Mouse (Mus musculus) kidney, postnatal 36 days (tissue): ENCODE data around the gene Gabrg1.

Source experiments
- DNase-seq, 2 experiments: peaks; one replicate each; pipeline ENCODE4 v3.0.0; 2021 to 2022; ENCODE audit warnings: mixed read lengths in 2 of 2

The Gabrg1 gene

DNA sequence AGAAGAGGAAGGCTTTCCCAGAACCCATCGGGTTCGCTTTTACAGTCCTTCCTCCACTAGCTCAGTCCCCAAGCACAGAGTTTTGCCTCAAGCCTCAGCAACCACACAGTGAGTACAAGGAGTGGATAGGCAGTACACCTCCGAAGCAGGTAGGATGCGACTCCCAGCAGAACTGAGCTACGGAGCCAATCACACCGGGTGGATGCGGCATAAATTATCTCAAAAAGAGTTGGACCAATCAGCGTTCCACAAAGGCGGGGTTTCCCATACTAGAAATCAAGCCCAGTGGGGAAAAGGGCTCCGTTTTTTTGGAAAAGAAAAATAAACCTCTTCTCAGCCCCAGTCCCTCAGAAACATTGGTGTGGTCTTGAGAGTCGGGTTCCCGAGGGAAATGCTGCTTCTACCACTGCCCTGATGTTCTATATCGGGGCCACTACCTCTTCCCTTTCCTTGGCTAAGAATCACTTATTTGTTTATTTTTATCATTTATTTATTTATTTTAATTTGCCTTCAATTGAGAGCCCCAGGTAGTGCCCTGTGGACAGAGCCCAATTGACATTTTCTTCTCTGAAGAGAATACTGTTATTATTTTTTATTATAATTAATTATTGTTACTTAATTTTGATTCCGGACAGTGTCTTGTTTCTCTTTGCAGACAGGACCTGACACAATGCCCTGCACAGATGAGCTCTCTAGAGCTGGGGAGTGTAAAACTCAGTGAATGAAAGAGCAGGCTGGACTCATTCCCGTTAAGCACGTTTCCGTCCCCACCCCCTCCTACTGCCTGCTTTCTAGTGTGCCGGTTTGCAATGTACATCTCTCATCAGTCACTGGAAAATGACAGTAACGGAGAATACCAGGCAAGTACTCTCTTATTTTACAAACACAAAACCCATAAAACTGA is at the start of gene Gabrg1:
TSS of gene Gabrg1 (minus strand) at position 426 of the 904 bp plus-strand sequence.
- DNase-seq, result peak in 1 of 2 experiments; percentile 1

DNA sequence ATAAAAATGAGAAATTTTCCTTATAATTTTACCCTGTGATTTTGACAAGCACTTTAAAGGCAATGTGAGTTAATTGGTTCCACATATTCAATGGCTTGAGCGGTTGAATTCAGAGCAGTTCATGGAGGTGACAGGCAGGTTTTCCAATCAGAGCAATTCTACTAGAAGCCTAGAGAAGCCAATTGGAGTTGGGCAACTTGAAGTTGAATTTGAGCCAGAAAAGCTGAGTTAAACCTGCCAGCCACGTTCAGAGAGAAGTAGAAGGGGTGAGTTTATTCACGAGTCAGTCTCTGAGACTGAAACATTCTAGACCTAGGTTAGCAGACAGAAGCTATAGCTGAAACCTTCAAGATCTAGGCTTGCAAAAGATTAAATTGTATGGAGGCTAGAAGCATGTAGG is 41.6 kb upstream of the Gabrg1 start:
- DNase-seq, result no peak

DNA sequence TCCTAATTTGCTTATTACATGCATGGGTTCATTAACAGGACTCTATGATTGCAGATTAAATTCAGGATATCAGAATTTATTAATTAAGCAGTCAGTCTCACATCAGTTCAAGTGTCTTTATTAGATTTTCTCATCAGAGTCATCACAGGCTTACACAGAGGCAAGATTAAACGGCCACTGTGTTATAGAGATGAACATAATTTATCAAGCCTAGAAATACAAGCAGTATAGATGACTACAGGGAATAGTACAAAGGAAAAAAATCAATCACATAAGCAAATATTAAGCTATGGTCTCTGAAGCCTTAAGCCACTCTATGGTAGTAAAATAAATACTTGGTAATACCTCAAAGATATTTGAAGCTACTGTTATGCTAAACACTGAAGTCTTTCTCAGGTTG is 27.7 kb upstream of the Gabrg1 start:
- DNase-seq, result no peak

DNA sequence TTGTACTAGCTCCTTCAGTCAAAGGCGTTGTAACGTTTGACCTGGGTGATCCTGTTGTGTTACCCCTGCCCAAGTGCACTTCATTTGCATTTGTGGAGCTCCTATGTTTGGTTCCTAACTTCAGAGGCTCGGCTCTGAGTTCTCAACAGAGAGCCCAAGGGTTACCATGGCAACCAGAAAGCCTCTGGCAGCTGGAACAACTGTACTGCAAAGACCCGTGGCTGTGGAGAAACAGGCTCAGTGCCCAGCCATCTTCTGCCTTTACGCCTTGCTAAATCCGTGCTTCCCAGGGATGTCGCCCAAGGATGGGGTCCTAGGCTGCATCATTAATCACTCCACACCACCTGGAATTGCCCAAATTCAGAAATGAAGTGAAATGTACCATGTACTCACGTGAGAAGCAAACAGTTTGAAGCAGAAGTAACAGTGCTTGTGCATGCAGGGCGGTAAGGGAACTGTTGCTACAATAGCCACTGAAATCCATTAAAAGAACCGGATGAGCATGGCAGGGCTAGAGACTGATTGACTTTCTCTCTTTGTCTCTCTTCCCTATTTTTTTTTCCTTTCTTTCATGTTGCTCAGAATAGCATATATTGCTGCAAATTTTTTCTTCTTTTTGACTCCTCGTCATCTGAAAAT is 798 bp upstream of the Gabrg1 start:
- no peak for DNase-seq

DNA sequence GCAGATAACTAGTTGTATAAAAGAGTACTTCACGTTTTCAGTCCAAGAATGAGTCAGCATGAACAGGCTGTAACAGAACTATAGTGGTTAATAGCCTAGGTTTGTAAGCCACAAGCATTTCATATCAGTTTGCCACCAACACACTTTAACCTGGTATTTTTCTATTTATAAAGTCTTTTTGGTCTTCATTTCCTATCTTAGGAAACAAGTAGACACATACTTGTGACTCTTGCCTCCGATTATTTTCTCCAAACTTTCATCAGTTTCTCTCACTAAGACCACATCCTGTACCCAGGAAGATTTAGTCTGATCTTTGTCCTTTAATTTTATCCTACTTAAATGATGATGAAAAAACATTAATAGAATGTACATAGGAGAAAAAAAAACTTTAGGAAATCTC is 23.7 kb downstream of the Gabrg1 start:
- no peak for DNase-seq

DNA sequence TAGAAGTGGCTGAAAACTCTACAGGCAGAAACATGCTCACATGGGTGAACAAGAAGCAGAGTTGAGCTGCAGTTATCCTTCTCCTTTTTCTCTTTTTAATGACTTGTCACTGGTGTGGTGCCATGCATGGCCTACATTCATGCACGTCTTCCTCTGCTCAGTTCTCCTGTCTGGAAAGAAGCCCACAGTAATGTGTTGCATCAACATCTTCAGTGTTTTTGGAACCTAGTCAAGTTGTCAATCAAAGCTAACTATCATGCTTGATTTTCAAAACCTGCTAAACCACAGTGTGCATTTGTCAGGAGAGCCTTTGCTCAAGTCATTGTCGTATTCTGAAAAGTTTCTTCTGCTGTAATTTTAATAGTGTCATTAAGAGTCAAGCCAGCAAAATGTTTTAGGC is 106.3 kb downstream of the Gabrg1 start:
- DNase-seq, result no peak

DNA sequence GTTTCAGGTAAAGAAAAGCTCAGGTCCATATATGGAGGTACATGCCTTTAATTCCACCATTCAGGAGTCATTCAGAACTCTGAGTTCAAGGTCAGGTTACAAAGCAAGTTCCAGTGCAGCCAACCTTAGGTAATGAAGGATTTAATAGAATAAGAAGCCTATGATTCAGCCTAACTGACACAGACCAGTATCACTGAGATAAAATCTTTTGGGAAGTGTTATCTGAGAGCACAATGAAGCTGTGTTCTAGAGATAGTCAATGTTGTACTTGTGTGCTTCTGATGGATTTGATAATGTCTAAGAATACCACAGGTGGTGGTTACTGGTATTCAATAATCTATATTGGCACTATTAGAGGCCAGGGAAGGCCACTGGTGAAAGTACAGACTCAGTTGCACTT is 138.1 kb downstream of the Gabrg1 start:
- DNase-seq, result no peak
